Mouse (Mus musculus): ENCODE measurements around the gene Mycbp.

Gene Mycbp

DNA sequence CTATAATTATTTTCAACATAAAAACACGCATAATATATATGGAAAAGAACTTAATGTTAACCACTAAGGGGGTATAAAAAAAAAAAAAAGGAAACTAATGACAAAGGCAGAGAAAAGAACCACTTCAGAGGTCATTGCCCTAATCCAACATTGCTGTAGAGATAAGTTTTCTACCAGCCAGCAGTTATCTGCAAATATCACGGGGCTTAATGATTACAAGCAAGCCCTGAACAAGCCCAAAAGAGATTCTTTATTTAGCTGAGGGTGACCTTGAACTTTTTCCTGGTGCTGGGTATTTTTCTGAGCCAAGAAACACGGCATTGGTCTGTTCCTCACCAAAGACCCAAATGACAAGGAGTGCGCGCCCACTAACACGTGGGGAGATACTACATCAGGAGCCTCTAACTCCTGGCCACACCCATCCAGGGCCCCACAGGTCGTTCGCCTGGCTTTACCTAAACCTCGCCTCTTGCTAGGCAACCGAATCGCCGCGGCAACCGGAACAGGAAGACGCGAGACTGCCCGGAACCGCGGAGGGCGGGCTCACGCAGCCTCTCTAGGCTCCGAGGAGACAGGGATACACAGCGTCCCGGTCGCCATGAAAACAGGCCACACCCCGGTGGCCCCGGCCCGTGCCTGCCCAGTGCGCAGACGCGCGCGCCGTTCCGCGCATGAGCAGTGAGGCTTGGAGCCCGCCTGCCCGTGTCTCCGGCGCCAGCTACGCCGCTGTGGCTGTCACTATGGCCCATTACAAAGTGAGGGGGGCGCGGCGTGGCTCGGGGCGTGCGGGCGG is at the start of gene Mycbp:
Gene Mycbp, plus strand, starts transcription at position 500 of the 793 bp plus-strand sequence.
- peak; percentile 99 for DNase-seq (ENCODE audit: extremely low spot score, low spot score)

GRCm38 (mm10) chr4:123856888-123857287 is 47.7 kb upstream of the Mycbp start:
- no peak for DNase-seq (ENCODE audit: extremely low spot score, low spot score)

GRCm38 (mm10) chr4:123858090-123858489 is 46.5 kb upstream of the Mycbp start:
- no peak for DNase-seq (ENCODE audit: extremely low spot score, low spot score)

- DNase-seq (ENCODE audit: extremely low spot score, low spot score), result no peak
Measured at GRCm38 (mm10) chr4:123859379-123859778, 45.3 kb upstream of the Mycbp start, which contains the start of gene 4933427I04Rik. Gene 4933427I04Rik (plus strand): TSS chr4:123859679.

DNA sequence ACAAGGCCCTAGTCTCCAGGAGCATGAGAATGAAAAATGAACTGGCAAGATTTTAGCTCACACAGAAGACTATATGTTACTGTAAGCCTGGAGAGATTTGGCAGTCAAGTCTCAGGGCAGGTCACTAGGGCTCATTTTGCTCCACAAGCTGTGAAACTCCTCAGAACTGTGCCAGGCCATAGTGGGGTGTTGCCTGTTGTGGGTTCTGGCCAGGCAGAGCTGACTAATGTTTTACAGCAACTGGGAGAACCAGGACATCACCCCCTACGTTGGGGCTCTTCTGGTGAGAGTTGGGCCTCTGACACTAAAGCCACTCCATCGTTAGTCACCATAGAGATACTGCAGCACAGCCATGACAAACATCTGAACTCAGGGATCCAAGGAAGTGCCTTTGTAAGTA is 44.8 kb upstream of the Mycbp start:
- DNase-seq (ENCODE audit: extremely low spot score, low spot score), result no peak

GRCm38 (mm10) chr4:123860621-123861020 is 44.0 kb upstream of the Mycbp start:
- no peak for DNase-seq (ENCODE audit: extremely low spot score, low spot score)

GRCm38 (mm10) chr4:123893726-123894125 is 10.9 kb upstream of the Mycbp start:
- no peak for DNase-seq (ENCODE audit: extremely low spot score, low spot score)

- no peak for DNase-seq (ENCODE audit: extremely low spot score, low spot score)
Measured at GRCm38 (mm10) chr4:123894295-123894694, 10.3 kb upstream of the Mycbp start.

DNA sequence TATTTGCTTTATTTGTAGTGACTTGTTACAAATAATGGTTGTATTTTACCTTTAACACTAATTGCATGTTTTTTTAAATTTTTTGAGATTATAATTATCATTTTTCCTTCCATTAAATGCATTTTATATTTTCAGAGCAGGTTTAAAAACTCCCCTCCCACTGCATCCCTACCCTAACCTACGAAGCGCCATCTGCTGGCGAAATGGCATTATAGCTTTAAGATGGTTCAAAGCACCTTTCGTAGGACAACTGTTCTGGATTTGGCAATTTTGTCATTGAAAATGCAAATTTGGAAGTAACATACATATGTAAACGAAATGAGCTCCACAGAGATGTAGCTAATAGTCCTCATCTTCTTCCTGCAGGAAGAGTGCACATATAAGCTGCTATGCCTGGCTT is 5.9 kb upstream of the Mycbp start:
- peak; percentile 29 for DNase-seq (ENCODE audit: extremely low spot score, low spot score)

GRCm38 (mm10) chr4:123903432-123903831 is 1.2 kb upstream of the Mycbp start:
- DNase-seq (ENCODE audit: extremely low spot score, low spot score), result no peak

DNA sequence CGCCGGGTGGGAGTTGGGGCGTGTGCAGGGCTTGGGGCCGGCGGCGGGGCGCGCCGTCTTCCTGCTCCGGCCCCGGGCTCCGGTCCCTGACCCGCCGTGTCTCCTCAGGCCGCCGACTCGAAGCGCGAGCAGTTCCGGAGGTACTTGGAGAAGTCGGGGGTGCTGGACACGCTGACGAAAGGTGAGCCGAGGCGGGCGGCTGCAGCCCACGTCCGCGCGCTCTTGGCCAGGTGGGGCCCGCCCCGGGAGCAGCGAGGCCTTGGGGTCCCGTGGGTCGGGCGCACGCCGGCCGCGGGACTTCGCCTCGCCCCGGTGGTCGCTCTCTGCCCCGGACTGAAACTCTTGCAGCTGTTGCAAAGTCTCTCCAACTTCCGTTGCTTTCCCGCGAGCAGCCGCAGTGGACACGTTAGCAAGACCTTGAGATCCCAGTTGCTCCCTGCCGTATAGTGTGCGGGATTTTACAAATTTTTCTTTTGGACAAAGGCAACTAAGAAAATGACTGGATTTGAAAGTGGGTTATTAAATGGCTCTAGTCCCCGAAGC is 565 bp downstream of the Mycbp start:
- DNase-seq (ENCODE audit: extremely low spot score, low spot score), result no peak

DNA sequence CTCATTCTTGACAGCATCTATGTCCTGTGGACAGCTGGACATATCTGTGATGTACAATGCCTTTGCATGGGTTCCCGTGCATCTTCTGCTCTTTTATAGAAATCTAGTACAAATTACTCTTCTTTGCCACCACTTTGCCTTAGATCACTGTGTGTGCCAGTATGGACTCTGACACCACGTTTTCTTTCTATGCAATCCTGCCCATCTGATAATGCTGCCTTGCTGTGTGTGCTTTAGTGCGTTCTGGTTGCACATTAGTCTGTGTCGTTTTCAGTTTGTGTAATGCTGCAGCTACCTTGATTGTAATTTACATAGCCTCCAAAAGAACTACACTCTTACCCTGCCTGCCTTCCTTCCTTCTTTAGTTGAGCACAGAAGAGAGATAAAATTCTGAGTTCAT is 6.9 kb downstream of the Mycbp start:
- DNase-seq (ENCODE audit: extremely low spot score, low spot score), result no peak

GRCm38 (mm10) chr4:123912431-123912830 is 7.8 kb downstream of the Mycbp start:
- no peak for DNase-seq (ENCODE audit: extremely low spot score, low spot score)

- peak; percentile 100 for DNase-seq (ENCODE audit: extremely low spot score, low spot score)
Measured at GRCm38 (mm10) chr4:123916748-123917547, 12.3 kb downstream of the Mycbp start, which contains the start of gene Rragc. Gene Rragc (plus strand): TSS chr4:123917446.

GRCm38 (mm10) chr4:123917548-123918140 is 13.0 kb downstream of the Mycbp start, which contains the start of gene 4930535I16Rik:
Gene 4930535I16Rik (minus strand): TSS chr4:123918022.
- DNase-seq (ENCODE audit: extremely low spot score, low spot score), result no peak

GRCm38 (mm10) chr4:123918851-123919250 is 14.2 kb downstream of the Mycbp start:
- DNase-seq (ENCODE audit: extremely low spot score, low spot score), result no peak

DNA sequence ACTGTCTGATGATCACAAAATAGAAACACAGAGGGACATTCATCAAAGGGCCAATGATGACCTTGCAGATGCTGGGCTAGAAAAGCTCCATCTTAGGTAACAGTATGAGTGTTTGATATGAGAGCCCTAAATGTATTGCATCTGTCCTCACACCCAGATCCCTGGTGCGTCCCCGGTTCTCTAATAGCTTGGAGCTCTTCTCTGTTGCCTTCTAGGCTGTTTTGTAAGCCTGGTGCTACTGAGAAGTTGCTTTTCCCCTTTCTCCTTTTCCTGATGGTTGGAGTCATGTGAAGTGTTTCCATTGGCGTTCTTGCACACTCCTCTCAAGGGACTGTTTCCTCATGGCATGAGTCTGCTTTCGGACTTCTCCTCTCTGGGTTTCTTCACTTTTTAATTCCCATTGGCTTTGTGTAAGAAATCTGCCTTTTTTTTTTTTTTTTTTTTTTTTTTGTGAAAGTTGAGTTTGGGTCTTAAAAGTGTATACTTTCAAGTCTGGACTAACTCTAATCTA is 16.5 kb downstream of the Mycbp start:
- DNase-seq (ENCODE audit: extremely low spot score, low spot score), result no peak

- no peak for DNase-seq (ENCODE audit: extremely low spot score, low spot score)
Measured at GRCm38 (mm10) chr4:123927961-123928360, 23.3 kb downstream of the Mycbp start.

DNA sequence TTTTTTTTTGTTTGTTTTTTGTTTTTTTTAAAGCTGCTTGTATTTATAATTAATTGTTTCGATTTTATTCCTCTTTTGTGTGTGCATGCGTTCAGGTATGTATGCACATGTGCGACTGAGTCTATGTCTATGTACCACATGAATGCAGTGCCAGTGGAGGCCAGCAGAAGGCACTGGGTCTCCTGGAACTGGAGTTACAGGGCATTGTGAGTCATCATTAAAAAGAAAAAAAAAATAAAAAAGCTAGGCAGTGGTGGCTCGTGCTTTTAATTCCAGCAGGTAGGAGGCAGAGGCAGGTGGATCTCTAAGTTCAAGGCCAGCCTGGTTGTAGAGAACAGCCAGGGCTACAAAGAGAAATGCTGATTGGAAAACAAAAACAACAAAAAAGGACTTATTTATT is 25.4 kb downstream of the Mycbp start:
- DNase-seq (ENCODE audit: extremely low spot score, low spot score), result no peak

- no peak for DNase-seq (ENCODE audit: extremely low spot score, low spot score)
Measured at GRCm38 (mm10) chr4:123934306-123934705, 29.7 kb downstream of the Mycbp start.

DNA sequence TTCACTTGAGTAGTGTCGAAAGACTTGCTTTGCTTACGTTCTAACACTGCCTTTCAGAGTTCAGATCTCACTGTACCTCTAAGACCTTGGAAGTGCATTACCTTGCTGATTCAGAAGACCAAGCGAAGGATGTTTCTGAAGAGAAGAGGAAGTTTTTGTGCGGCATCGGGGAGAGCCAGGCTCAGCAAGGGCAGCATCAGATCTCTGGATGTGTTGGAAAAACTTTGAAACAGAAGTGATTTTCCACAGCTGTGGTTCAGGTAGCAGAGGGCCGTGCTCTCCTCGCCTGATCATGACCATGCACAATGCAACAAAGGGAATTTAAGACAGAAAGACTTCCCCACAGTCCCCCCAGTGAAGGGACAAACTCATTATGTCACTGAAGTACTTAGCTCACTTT is 31.4 kb downstream of the Mycbp start:
- no peak for DNase-seq (ENCODE audit: extremely low spot score, low spot score)
